Mouse (Mus musculus): Measurements from ENCODE around the gene Ano6. TPM values are rescaled to one million over a fixed set of nuclear protein-coding genes. Genes with fewer than 3 reads are reported as not detected.

The Ano6 gene
- total RNA-seq (2014; fragmentation: Nextera tagmentation) (11.5 and 18.0 TPM in 2 replicates), total RNA-seq (2017) (10.5 and 15.9 TPM in 2 replicates)

DNA sequence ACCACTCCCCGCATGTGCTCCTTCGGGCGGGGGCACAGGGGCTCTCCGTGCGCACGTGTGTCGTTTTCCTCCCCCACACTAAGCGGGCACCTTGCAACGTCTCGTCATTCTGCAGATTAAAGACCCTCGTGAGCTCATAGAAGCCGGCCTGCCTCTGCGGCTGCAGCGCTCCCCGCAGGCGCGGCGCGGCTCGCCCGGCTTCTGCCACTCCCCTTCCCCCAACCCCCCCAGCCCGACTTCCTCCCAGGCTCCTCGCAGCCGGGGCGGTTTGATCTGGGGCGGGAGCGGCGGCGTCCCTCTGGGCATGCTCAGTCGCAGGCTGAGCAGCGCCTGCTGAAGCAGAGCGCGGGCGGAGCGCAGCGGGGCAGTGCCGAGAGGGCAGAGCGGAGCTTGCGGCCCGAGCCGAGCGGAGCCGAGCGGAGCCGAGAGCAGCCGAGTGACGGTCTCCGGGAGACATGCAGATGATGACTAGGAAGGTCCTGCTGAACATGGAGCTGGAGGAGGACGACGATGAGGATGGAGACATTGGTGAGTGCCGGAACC, at the start of gene Ano6:
TSS of gene Ano6 (plus strand) at position 315 of the 543 bp plus-strand sequence.
- ATAC-seq (replicated peaks; ENCODE audit: low FRiP score, low TSS enrichment, poor library complexity, severe bottlenecking) = peak; percentile 88

DNA sequence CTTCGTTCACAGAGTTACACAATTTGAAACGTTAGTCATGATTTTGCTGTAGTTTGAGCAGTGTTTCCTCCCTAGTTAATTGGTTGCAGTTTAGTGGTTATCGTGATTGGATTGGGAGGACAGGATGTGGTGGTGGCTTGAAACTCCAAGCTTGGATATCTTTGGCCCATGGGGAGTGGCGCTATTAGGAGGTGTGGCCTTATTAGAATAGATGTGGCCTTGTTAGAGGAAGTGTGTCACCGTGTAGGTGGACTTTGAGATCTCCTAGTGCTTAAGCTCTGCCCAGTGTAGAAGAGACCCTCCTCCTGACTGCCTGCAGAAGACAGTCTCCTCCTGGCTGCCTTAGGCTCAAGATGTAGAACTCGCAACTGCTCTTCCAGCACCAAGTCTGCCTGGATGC, 47.7 kb upstream of the Ano6 start:
- ATAC-seq (replicated peaks; ENCODE audit: low FRiP score, low TSS enrichment, poor library complexity, severe bottlenecking) = no peak

DNA sequence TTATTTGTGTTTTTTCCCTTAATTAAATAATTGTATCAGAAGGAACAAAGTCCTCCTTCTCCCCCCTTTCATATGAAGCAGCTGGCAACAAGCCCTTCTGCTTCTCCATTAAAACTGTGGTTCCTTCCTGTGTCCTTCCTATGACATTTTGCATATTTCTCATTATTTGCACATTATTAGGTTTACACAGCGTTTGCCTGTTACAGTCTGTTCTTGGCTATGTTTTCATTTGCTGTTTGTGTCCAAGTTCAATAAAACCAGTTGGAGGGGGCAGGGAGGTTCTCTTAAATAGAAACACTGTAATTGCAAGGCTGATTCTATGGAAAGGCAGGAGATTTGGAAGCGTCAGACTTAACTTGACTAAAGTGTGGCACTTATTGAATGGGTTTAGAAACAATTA, 46.8 kb upstream of the Ano6 start:
- no peak for ATAC-seq (replicated peaks; ENCODE audit: low FRiP score, low TSS enrichment, poor library complexity, severe bottlenecking)

DNA sequence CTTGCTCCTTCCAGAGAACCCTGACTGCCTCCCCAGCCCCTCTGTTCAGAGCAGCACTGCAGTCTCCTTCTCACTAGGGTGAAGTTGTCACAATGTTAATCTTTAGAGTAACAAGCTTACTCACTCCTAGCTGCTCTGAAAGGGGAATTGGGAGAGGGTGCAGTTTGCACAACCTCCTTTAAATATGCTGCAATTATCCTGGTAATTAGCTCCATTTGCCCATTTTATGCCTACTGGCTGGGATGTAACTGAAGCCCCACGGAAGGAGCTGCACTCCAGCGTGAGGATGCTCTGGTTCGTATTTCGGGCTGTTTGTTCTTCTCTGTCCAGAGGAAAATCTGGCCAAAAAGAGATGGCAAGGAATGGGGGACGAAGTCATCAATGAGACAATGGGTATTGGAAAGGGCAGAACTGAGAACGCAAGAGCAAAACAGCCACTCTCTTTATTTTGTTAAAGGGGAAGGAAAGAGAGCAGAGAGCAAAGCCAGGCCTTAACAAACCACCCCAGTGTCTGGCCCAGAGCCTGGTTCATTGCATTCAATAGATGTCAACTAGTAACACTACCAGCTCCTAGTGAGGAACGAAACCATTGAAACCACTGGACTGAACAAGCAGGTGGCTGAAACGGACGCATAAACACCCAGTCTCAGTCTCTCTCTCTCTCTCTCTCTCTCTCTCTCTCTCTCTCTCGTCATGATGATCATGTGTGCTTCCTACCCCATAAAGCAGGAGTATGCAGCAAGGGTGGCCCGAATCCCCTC, 45.1 kb upstream of the Ano6 start:
- no peak for ATAC-seq (replicated peaks; ENCODE audit: low FRiP score, low TSS enrichment, poor library complexity, severe bottlenecking)

DNA sequence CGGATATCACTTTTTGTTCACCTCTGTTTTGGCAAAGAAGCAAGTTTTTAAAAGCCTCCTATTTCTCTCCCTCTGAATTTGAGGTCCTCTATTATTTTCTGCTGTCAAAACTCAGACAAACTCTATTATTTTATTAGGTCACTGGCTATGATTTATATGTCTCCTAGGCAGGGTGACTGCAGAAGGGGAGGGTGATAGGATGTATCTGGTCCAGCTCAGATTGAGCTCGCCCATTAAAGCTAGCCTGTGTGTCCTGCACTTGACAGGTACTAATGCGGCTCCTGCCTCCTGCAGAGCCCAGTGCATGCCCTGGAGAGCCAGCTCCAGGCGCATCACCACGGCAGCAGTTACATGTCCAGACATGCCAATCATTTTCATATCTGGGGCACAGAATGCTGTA, 44.1 kb upstream of the Ano6 start:
- ATAC-seq (replicated peaks; ENCODE audit: low FRiP score, low TSS enrichment, poor library complexity, severe bottlenecking) = no peak

DNA sequence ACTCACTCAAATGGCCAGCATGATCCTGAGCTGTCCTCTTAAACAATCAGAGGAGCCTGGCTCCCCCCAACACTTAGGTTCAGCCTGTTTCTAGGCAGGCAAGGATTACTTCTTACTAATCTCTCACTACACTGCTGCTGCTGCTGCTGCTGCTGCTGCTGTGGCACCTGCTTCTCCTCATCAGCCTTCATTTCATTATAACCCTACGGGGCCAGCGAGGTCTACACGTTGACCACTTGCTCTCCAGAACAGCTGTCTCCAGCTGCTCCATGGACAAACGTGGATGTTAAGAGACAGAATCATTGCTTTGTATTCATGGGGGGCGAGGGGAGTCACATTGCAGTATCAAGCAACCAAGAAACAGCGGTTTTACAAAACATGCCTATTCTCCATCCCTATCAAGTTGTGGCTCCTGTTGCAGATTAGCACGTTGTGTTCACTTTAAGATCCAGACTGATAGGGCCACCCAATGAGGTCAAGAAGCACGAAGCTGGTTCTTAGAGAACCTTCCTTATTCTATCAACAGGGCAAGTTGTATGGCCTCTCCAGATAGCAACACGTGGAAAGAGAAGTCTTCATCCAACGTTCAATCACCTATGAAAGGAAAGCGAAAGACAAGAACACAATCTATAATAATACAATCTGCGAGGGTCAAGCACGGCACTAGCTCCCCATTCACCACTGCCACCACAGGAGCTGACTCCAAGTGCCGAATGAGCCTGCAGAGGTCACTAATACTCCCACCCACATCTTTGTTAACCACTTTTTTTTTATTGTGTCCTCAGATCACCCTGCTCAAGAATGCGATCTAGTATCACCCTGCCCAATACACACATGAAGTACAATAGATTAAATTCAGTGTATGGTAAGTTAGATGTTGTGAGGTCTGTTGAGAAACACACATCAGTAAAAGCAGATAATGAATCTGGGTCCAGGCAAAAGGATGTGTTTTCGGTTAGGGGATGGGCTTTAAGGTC, 43.4 kb upstream of the Ano6 start:
- ATAC-seq (replicated peaks; ENCODE audit: low FRiP score, low TSS enrichment, poor library complexity, severe bottlenecking) = no peak

DNA sequence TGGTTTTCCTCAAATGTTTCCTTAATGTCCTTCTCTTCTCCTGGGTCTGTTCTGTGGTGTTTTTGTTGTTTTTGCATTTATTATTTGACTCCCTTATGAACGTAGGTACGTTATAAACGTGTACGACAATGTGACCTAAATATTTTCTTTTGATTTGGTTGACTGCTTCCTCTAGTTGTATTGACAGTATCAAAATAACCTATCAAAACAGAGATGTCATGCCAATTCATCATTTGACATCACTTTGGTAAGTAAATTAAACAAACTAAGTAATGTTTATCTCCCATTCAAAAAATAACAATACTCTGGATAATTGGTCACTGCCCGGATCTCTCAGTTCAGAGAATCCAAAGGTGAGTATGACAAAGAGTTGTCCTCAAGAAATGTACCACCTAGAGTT, 41.4 kb upstream of the Ano6 start:
- no peak for ATAC-seq (replicated peaks; ENCODE audit: low FRiP score, low TSS enrichment, poor library complexity, severe bottlenecking)

DNA sequence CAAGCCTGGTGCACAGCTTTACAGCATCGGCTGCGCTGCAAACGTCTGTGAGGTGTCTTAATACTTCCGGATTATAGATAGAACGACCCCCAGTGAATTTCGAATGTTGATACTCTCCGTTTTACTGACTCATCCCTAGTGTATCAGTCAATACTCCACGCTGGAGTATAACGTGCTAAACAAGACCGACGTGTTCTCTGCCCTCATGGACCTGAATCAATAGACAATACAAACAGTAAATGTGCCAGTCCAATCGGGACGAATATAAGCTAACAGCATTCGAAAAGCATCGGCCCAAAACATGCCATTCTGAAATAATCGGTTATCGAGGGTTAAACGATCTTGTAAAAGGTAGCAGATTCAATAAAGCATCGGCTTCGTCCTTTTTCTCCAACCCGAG, 40.6 kb upstream of the Ano6 start:
- ATAC-seq (replicated peaks; ENCODE audit: low FRiP score, low TSS enrichment, poor library complexity, severe bottlenecking) = no peak

DNA sequence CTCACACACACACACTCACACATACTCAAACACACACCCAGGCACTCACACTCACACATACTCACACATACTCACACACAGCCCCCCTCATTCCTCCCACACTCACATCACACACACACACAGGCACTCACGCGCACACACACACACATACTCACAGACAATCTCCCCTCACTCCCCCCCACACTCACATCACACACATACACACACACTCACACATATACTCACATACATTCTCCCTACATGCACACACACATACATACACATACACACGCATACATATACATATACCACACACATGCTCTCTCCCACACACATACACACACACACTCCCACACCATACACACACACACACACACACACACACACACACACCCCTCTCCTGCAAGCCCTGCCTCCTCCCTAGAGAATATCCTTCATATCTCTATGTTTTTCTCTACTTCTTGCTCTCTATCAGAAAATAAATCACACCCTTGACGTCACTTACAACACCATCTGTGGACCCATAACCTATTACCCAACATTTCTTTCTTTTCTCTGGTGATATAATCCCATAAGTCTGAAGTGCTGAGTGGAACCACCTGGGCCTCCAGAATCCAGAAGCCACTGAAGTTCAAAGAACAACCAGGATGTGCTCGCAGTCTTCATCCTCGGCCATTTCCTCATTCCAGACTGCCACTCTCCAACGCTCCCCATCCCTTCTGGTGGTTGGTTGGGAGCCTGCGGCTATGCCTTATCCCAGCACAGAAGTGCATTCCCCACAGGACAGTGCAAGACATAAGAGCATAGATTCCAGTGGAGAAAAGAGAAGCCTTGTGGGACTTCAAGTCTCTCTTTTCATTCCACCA, 38.6 kb upstream of the Ano6 start:
- ATAC-seq (replicated peaks; ENCODE audit: low FRiP score, low TSS enrichment, poor library complexity, severe bottlenecking) = no peak

DNA sequence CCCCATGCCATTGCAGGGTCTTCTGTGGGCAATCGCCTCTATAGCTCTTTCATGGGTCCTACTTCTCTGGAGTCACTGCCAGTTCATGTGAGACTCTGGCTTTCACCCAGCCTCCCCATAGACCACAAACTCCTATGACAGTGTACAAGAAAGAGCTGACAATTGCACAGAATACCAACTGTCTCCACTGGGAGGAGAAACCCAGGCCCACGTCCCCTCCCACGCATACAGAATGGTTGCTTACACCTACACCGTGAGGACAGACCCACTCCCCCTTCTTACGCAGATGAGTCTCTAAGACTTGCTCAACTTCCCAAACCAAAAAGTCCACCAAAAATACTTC, 38.0 kb upstream of the Ano6 start:
- no peak for ATAC-seq (replicated peaks; ENCODE audit: low FRiP score, low TSS enrichment, poor library complexity, severe bottlenecking)

DNA sequence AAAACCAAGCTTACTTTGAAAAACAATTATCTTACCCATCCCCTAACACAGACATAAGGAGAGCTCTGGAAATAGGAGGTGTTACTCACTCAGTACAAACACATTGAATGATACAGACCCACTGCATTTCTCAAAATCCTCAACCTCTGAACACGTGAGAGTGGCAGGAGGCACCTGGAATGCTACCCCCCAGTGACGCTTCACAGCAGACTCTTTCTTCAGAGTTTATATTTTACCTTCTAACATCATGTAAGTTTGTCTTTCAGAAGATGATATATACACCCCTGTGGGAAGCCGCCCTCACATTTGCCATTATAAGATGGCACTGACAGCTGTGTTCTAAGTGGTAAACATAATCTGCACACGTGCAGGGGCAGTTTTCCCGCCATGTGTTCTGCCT, 37.6 kb upstream of the Ano6 start:
- ATAC-seq (replicated peaks; ENCODE audit: low FRiP score, low TSS enrichment, poor library complexity, severe bottlenecking) = no peak

DNA sequence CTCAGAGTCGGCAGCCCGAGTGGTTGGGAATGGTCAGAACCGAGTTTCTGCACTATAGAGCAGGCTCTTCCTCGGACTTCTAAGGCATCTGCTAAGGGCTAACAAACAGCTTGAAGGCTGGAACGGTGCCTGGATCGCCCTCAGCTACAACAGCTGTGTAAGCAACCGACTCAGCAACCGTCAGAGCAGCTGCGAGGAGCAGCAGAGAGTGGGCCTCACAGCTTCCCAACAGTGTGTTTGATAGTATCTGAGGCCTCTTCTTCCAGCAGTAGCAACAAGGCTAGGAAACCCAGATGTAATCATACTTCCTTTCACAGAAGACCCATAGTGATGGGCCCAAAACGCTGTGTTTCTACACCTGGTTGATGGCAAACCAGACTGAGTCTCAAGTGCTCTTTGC, 33.5 kb upstream of the Ano6 start:
- peak; percentile 69 for ATAC-seq (replicated peaks; ENCODE audit: low FRiP score, low TSS enrichment, poor library complexity, severe bottlenecking)

DNA sequence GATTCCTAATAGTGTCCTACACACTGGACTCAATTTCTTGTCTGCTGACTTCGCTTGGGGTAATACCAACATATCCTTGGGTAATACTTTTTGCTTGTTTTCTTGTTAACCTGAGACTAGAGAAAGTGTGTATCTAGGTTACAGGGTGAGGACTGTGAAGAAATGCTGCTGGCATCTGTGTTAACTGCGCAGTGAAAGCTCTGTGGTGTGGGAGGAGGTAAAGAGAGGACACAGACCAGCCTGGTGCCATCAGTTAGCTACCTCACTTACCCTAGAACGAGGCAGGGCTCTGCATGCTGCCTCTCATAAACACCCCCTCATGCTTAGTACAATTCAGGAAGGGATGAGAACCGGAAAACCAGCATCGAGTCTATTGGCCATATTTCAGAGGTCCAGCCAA, 32.6 kb upstream of the Ano6 start:
- ATAC-seq (replicated peaks; ENCODE audit: low FRiP score, low TSS enrichment, poor library complexity, severe bottlenecking) = no peak

DNA sequence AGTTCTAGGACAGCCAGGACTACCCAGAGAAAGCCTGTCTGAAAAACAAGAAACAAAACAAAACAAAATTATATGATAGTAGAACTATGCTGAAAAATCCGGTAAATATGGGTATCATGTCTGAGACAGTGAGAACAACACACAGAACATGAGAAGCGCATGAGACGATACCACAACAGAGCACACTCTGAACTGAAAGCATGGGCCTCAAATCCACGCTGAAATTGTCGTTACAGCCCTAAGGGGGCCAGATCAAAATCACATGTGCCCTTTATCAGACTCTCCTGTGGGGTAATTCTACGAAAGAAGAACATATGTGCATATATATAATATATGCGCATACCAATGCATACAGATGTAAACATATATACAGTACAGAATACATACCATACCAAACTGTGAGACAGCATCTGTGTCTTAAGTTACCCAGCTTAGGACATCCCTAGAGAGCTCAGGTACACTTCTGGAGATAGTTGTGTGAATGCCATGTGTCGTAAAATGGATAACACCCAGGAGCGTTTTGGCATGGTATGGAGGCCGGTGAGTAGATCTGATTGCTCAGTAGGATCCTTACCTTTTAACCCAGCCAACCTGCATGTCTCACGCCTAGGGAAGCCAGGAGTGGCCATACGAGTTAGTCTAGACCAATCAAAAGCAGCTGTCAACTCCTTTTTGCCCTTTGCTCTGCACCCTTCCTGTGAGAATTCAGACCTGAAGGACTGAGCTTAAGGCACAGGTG, 31.8 kb upstream of the Ano6 start:
- no peak for ATAC-seq (replicated peaks; ENCODE audit: low FRiP score, low TSS enrichment, poor library complexity, severe bottlenecking)

DNA sequence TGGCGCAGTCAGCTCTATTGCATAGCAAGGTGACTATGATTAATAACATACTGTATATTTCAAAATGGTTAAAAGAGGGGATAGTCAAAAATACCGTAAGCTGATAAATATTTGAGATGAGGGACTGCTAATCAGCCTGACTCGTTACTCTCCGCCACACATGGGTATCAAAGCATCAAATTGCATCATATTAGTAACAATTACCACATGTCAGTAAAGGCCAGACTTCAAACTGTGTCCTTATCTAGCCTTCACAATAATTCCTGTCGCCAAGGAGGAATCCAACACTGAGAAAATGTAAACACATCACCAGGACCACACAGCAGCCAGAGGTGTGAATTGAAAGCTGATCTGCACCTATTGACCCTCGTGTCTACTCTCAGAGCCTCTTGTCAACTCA, 30.8 kb upstream of the Ano6 start:
- no peak for ATAC-seq (replicated peaks; ENCODE audit: low FRiP score, low TSS enrichment, poor library complexity, severe bottlenecking)

DNA sequence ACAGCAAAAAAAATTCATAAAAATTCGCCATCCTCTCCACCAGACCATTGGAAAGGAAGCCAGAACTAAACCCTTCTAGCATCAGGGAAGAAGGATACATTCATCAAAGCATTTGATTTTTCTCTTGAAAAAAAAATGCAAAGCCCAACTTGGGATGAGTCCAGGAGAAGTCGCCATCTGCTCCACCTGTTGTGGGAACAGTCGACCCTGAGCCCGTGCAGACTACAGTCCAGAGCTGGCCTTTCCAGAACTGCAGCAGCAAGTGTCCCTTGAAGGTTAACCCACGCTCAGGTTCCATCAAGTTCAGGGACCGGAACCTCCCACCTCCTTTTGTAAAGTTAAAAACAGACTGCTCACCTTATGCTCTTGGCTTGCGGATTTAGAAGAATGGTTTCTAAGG, 29.2 kb upstream of the Ano6 start:
- ATAC-seq (replicated peaks; ENCODE audit: low FRiP score, low TSS enrichment, poor library complexity, severe bottlenecking) = no peak

DNA sequence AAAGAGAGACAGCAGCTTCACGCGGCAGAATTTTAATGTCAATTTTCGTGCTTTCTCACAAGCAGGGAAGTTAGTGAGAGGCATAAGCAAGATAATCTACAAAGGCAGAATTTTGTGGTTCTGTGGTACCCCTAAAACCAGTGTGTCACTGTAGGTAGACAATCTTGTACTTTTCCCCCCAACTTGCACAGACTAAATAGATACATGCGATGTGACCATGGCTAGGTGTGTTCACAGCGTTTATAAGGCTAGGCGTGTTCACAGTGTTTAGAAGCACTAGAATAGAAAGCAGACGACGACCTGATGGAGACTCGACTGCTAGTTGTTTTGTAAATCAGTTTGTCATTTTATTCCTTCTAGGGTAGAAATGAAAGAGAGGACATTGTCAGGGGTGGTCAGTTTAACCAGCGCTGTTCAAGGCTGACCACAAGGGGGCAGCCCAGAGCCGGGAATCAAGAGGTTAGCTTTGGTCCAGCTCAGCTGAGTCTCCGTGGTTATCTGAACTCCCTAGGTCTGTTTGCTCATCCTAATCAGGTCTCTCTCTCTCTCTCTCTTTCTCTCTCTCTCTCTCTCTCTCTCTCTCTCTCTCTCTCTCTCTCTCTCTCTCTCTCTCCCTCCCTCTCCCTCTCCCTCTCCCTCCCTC, 27.9 kb upstream of the Ano6 start:
- ATAC-seq (replicated peaks; ENCODE audit: low FRiP score, low TSS enrichment, poor library complexity, severe bottlenecking) = peak; percentile 86

DNA sequence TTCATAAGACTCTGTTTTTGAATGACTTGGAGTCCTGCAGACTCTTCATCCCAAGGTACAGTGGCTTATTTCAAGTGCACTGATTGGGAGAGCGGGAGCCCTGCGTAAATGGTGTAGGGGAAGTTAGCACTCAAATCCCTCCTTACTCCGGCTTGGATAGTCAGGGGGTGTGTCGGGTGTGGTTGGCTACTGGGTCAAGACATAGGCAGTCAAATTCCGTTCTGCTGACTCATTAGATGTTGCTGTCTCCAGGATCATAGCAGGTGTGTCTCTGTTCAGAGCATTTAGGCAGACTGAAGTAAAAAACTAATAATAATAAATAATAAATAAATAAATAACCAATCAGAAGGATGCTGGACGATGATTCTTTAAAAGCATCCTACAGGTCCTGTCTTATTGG, 27.2 kb upstream of the Ano6 start:
- ATAC-seq (replicated peaks; ENCODE audit: low FRiP score, low TSS enrichment, poor library complexity, severe bottlenecking) = no peak

DNA sequence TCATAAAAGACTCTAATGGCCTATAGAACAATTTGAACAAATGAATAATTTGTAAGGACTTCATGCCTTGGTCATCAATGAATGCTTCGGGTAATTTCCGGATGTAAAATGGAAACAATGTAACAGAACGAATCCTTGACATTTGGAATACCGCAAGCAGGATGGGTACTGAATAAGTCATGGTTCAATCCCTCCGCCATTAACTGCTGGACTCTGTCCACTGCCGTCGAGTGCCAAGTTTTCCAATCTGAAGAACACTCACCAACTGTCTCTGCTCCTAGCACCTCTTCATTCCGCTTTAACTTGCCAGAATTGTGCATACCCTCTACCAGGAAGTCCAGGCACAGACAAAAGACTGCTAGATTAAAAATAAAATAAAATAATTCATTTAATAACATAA, 25.4 kb upstream of the Ano6 start:
- ATAC-seq (replicated peaks; ENCODE audit: low FRiP score, low TSS enrichment, poor library complexity, severe bottlenecking) = no peak
